Mouse (Mus musculus): ENCODE measurements around the gene Foxd3. TPM values are rescaled to one million over a fixed set of nuclear protein-coding genes. Genes with fewer than 3 reads are reported as not detected.

Foxd3 gene
- polyA plus RNA-seq, 1 experiment from 2014 or later = not detected

DNA sequence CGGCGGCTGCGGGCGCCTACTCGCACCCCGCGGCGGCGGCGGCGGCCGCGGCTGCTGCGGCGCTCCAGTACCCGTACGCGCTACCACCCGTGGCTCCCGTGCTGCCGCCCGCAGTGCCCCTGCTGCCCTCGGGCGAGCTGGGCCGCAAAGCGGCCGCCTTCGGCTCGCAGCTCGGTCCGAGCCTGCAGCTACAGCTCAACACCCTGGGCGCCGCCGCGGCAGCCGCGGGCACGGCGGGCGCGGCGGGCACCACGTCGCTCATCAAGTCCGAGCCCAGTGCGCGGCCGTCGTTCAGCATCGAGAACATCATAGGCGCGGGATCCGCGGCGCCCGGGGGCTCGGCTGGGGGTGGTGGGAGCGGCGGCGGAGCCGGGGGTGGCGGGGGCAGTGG lies 1.3 kb downstream of the Foxd3 start:
- no peak for DNase-seq (ENCODE audit: low spot score)

DNA sequence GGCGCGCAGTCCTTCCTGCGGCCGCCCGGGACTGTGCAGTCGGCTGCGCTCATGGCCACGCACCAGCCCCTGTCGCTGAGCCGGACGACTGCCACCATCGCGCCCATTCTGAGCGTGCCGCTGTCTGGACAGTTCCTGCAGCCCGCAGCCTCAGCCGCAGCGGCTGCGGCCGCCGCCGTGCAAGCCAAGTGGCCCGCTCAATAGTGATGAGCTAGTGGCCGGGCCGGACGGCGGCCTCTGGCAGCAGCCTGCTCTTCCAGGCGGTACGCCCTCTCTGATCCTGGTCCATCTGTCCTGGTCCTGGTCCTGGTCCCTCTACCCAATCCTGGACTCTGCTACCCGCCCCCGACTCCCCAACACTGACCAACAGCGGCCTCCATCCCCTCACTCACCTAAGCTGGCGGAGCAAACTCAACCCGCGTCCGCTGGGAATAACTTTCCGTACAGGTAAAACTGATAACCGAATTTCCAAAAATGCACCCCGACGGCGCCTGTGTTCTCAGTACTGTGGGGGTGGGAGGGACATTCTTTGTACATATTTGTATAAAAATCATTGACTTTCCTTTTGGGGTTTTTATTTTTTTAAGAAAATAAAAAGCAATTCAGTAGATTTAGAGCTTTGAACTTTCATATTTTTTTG lies 1.9 kb downstream of the Foxd3 start:
- DNase-seq (ENCODE audit: low spot score) = no peak

DNA sequence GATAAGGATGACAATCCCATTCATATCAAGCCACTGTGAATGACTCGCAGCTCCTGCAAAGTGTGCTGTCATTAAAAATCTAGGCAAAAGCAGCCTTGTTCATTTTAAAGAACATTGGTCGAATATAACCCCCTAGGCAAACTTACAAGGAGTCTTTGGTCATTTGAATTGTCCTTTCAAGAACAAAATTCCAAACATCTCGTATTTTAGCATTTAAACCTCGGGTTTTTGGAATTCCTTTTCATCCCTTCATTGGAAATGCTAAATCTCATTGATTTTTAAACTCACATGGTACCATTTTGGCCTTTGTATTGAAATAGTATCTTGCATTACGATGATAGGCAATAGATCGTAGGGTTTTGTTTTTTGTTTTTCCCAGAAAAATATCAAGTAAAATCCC lies 2.8 kb downstream of the Foxd3 start:
- no peak for DNase-seq (ENCODE audit: low spot score)

DNA sequence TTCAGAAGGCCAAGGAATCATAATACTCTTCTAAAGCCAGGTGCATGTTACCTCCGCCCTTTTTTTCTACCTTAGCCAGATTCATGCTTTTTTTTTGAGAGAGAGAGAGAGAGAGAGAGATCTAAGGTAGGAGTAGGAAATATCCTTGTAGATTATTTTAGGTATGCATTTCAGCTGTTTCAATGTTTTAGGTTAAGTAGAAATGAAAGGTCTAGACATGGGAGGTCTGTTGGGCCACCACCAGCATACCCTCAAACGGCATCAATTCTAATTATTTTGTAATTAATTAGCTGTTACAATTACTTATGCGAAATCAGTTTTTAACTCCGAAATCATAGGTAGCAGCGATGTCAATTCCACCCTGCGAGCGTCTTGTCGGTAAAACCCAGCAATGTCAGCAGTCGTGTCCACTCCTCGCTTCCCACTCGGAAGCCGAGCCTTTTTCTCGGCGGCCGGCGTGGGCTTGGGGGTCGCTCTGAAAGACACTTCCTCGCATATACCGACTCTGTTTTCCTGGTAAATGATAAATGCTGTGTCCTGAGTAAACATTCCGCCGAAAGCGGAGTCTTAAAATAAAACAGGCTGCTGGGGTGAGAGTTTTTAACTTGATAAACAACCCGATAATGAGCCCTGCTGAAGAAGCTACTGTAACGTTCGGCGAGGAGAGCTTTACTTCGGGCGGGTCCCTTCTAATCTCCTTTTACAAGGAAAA lies 3.4 kb downstream of the Foxd3 start:
- DNase-seq (ENCODE audit: low spot score) = no peak

DNA sequence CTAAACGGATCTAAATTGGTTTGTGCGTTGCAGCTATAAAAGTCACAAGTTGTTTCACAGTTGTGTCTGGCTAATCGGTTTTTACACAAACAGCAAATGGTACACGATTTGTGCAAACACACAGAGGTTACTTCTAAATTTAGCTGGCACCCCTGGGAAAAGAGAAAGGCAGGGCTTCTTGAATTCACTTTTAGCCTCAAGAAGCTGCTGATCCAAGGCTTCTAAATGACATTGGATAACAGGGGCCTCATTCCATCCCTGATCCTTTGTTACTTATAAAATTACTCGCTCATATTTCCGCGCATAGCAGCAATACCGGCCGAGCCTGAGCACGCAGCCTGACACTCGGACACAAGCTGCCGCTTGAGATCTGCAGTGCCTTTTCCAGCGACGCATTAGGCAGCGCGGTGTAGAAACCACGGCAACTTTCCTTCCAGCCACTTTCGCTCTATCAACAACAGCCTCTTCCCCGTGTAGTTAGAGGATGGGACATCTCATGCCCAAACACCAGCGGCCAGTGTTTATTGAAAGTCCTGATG lies 4.0 kb downstream of the Foxd3 start:
- DNase-seq (ENCODE audit: low spot score) = no peak

DNA sequence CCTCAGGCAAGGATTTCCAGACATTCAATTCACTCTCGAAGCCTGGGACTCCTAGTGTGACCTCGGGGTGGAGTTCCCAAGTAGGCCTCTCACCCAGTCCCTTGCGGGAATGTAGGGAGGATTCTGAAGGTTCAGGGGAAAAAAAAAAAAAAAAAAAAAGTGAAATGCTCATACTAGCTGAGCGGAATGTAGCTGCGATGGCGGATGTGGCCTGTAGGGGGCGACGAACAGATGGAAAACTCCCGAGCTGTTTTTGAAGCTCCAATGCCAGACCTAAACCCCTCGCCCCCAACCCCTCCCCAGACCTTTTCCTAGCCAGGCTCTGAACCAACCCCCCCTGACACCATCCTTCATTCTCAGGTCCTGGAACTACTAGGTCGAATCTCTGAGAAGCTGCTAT lies 4.9 kb downstream of the Foxd3 start:
- DNase-seq (ENCODE audit: low spot score) = peak; percentile 46

DNA sequence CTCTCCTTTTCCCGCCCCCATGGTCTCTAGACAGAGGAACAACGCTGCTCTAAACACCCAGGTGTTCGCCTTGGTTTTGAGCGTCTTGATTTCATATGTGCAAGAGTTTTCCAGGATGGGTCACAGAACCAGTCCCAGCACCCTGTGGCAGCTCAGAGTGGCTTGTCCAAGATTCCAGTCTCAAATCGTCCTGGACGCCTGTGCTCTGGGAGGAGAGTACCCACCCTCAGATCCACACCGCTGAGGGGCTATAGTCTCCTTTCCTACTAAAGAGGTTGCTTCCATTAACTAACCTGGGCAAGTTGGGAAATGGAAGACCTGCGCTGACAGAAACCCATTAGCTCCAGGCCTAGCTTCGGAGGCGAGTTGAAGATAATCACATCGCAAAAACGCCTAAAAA lies 5.9 kb downstream of the Foxd3 start:
- DNase-seq (ENCODE audit: low spot score) = no peak

DNA sequence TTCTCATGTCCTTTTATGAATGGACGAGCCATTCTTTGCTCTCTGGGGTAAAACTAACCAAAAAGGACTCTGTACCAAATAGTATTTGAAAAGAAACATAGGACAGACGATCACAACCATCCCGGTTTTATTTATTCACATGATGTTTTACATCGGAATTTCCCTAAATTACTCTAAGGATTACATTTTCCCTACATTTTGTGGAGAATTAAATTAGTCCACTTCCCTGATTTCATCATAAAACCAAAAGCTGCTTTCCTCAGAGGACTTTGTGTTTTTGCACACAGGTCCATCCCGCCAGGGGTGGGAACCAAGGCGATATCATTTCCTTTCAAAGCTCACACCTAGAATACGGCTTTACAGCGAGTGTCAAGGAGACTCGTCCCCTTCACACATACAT lies 6.3 kb downstream of the Foxd3 start:
- no peak for DNase-seq (ENCODE audit: low spot score)

DNA sequence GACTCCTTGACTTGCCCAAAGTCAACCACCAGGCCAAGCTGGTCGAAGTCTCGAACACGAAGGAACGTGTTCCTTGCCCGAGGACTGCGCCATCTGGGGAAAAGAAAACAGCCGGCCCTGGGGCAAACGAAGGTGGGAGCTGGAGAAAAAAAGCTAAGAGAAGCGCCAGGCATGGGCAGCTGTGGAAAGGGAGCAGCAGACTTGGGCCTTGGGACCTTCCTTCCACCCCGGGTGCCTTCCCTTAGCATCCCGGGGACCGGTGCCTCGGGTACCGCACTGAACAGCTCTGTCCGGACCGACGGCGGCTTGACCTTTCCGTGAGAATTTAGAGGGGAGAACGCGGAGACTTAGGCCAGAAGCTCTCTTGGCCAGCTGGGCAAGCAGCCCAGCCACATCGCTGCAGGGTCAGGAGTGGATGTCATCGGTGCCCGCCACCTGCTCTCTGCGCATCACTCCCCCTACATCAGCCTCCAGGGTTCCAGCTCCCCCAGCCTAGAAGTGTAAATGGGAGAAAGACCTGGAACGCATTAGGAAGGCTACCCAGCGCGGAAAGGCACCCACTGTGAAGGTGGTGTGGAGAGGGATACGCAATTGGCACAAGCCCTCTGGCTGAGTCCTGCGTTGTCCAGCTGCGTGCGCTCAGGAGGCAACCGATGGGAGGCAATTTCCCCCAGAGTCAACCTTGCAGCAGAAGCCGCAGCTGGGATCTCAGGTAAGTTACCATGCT lies 6.9 kb downstream of the Foxd3 start:
- no peak for DNase-seq (ENCODE audit: low spot score)

DNA sequence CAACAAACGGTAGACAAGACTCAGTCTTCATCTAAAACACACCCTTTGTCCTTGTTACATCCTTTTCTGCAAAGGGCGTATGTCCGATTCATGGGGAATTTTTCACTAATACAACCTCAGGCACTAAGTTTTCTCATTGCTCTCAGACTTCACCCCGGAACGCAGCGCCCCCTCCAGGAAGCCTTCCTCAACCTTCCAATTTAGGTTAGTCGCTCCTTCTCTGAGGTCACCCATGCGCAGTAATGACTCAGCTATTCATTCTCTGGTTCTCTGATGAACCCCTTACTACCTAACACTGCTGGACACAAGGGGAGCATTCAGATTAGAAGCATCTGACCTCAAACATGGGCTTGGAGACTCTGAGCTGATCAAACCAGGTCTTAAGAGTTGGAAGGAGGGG lies 7.6 kb downstream of the Foxd3 start:
- DNase-seq (ENCODE audit: low spot score) = no peak

DNA sequence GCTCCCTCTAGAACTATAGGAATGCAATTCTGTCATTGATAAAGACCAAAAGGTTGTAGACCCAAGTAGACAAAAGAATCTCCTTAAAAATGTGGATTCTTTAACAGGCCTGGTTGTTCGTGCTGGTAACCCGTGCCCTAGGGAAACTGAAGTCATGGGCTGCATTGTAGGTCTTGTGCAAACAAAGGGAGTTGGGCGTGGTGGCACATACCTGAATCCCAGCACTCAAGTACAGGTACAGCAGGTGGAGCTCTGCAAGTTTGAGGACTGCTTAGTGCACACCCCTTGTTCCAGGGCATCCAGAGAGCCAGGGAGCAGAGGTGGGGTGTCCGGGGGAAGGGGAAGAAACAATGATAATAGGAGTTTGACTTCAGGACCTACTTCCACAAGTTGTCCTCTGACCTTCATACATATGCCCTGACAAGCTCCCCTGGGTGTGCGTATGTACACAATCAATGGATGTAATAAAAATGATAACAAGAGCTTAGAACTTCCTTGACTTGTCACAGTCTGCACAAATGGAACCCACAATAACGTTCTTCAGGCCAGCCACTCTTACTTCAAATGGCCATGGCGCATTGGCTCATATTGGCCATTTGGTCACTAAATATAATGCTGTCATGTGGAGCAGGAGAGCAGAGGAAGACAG lies 14.2 kb downstream of the Foxd3 start:
- no peak for DNase-seq (ENCODE audit: low spot score)

DNA sequence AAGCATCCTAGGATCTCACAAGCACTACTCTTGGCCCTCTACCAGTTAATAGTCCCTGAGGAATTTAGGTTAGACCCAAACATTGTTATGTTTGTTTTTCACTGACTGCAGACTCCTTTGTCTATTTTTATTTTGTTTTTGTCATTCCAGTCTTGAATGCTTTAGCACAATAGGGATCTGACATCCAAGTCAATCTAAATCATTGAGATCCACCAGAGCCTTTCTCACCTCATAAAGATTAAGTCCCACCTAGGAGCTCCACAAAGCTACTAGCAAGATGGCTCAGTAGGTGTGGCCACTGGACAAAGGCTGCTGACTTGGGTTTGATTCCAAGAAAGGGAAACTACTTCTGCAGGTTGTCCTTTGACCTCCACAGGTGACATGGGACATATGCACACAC lies 19.1 kb downstream of the Foxd3 start:
- DNase-seq (ENCODE audit: low spot score) = no peak

DNA sequence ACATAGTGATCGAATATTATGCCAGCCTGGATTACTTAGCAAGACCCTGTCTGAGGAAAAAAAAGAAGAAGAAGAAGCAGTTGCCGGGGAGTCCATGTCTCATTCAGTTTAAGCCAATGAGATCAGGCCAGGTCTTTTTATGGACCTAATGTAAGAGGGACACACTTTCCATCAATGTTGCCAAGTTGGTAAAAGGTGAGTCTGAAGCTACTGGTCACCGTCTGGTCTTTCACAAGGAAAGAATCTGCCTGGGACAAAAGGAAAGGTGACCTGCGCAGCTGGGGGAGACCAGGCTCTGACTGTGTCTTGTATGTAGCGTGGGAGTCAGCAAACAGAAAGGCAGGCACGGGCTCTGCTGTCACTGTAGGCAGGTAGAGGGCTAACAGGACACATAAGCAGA lies 27.8 kb downstream of the Foxd3 start:
- no peak for DNase-seq (ENCODE audit: low spot score)

DNA sequence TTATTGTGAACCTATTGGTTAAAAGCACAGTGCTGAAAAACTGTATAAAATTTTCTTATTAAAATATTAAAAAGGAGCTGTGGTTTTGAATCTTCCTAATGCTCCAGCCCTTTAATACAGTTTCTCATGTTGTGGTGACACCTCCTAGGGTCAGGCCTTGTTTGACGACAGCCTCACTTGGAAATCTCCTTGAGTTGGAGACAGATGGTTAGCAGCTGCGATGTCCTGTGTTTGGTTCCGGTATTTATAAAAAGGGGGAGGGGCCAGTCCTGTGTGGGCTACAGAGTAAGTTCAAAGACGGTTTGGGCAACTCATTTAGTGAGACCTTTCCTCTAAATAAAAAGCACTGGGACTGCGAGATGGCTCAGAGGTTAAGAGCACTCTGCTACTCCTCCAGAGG lies 30.2 kb downstream of the Foxd3 start:
- DNase-seq (ENCODE audit: low spot score) = no peak

Small RNA genes within 50 kb of the gene (microRNA-seq; reads per million reads assigned to microRNA genes)
- not detected for gene Gm23366 (ENCODE audit: borderline number of aligned reads)

Other genes with a start within 250 kb of the Foxd3 start
- gene Alg6, start 59.4 kb downstream of the Foxd3 start, polyA plus RNA-seq (2015; fragmentation: Nextera tagmentation; extraction: Ambion mirVana) = 11.3 and 12.1 TPM in 2 replicates
- 21.2 and 21.9 TPM in 2 replicates for gene Efcab7, start 172.9 kb downstream of the Foxd3 start, polyA plus RNA-seq (2015; fragmentation: Nextera tagmentation; extraction: Ambion mirVana)

All from thymus, postnatal 0 days (tissue).